Mouse (Mus musculus): ENCODE data around the gene Ugt1a8.

DNA sequence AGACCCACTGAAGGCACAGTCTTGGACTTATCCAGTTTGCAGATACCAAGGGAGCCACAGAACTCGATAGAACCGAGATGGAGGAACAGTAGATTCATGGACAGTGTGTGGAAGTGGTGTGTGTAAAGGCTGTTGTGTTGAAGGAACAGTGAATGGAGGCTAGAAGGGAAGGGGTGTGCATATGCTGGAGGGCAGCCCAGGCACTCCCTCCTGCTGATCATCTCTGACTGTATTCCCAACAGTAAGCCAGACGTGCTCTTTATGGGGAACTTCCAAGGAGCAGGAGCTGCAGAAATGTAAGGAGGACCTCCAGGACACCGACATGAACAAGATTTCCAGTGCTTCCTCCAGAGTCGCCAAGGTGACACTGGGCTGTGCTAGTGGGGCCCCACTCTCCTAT is 162.4 kb downstream of the Ugt1a8 start:
- TF ChIP-seq POLR2A (IDR thresholded peaks at IDR 0.05; ENCODE audit: insufficient read depth, low read depth, low read length) = no peak
- TF ChIP-seq CTCF (IDR thresholded peaks at IDR 0.05) = no peak
